Mouse (Mus musculus) liver, embryonic 14.5 days (tissue): ENCODE measurements at regions not wholly inside any gene's neighbourhood (a gene's known extent, or its start where the extent isn't known, plus 50 kb on each side); places are given as distances from the start of the nearest gene placed in this dataset.

Experiments used
- ATAC-seq: fragments of 200-750 bp; cut with Nextera tagmentation; 2 replicates; pipeline ENCODE4 v1.8.0; 2017; ENCODE audit warnings: moderate number of reproducible peaks, mild to moderate bottlenecking, moderate library complexity; ENCODE audit not compliant: insufficient read depth
- DNase-seq, 3 experiments: peaks; one replicate each; pipeline ENCODE4 v3.0.0-alpha.2; 2012 to 2013; ENCODE audit warnings: low read depth in 3 of 3, low spot score in 3 of 3
- H3K27ac ChIP-seq: fragments of 300-500 bp; sonication (generic); 2 replicates; pipeline ENCODE4 v1.5.1; 2014; ENCODE audit warnings: moderate library complexity, mild to moderate bottlenecking, control low read depth, inconsistent platforms
- H3K27me3 ChIP-seq: fragments of 300-500 bp; sonication (generic); 2 replicates; pipeline ENCODE4 v1.6.1; 2014; ENCODE audit warnings: mild to moderate bottlenecking, low read length, moderate library complexity; ENCODE audit not compliant: control insufficient read depth, insufficient read depth
- H3K36me3 ChIP-seq: fragments of 300-500 bp; sonication (generic); replicated peaks from 2 replicates; pipeline ENCODE4 v1.6.1; 2014; ENCODE audit warnings: low read depth; ENCODE audit not compliant: control insufficient read depth, insufficient read depth
- H3K4me1 ChIP-seq, 2 experiments: fragments of 200-500 bp in 1 of 2; fragments of 300-500 bp in 1 of 2; sonication (generic) in 1 of 2; replicated peaks; 2 replicates each; pipeline ENCODE4 v1.6.1; 2012 to 2014; ENCODE audit warnings: antibody characterized with exemption in 1 of 2, inconsistent platforms in 1 of 2, low read length in 1 of 2; ENCODE audit not compliant: control insufficient read depth in 2 of 2, insufficient read depth in 2 of 2
- H3K4me2 ChIP-seq: fragments of 300-500 bp; sonication (generic); 2 replicates; pipeline ENCODE4 v1.6.1; 2014; ENCODE audit warnings: low read depth, mild to moderate bottlenecking, control low read depth, moderate library complexity
- H3K4me3 ChIP-seq, 2 experiments: fragments of 200-500 bp in 1 of 2; fragments of 300-500 bp in 1 of 2; sonication (generic) in 1 of 2; 2 replicates each; pipeline ENCODE4 v1.5.1; 2012 to 2014; ENCODE audit warnings: low read depth in 2 of 2, low read length in 2 of 2, mild to moderate bottlenecking in 2 of 2, control low read depth in 1 of 2, inconsistent platforms in 1 of 2, moderate library complexity in 1 of 2; ENCODE audit not compliant: insufficient read depth in 1 of 2
- H3K9ac ChIP-seq: fragments of 300-500 bp; sonication (generic); replicated peaks from 2 replicates; pipeline ENCODE4 v1.6.1; 2014; ENCODE audit warnings: mild to moderate bottlenecking, control low read depth, moderate library complexity
- H3K9me3 ChIP-seq: fragments of 300-500 bp; sonication (generic); 2 replicates; pipeline ENCODE4 v1.6.1; 2016; ENCODE audit warnings: low read length, mixed read lengths; ENCODE audit not compliant: control insufficient read depth
- CTCF ChIP-seq: IDR thresholded peaks from 2 replicates; pipeline ENCODE4 v1.5.1; 2016; ENCODE audit warnings: antibody characterized with exemption, low read depth, control low read depth
- EP300 ChIP-seq: IDR thresholded peaks from 2 replicates; pipeline ENCODE4 v1.6.1; 2016; ENCODE audit warnings: antibody characterized with exemption, low read depth
- WGBS: fragments of 180-500 bp; shearing (Covaris S2); extraction: QIAGEN DNeasy Blood & Tissue Kit; methylation state at CpG from one replicate; pipeline ENCODE4 v1.1.7; 2014; ENCODE audit not compliant: insufficient replicate concordance; 5-methylcytosine and 5-hydroxymethylcytosine counted together

DNA sequence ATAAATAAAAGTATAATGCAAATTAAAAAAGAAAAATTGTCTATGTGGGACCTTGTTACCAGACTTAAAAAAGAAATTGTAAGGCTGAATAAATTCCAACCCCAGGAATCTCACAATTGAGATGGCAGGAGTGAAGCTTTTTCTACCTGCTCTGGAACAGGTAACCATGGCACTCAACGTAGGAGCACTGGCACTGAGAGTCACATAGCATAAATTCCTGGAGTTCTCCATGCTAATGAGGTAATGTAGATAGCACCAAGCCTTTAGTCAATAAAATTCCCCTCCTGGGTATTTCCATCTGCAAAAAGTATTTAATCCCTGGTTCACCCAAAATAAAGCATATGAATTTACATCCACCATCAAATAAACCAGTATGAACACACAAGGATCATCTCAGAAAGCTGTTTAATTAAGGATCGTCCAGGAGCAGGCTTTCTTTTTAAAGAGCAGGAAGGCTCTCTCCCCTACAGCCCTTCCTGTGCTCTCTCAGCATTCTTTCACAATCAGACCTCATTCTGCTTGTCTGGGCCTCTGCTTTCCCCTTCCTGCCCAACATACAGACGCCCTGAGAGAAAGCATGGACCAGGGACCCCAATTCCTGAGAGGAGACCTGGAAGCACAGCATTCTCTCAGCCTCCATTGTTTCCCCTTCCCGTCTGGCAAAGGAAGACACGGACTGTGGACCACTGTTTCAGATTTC lies 481.4 kb upstream of the A830018L16Rik start:
- Histone ChIP-seq H3K9ac (no peak overlapping the region), H3K36me3 (no peaks in the 10 kb centered on the region), H3K9me3 (no peaks in the 10 kb centered on the region), H3K4me1 (no peaks in the 10 kb centered on the region), H3K4me2 (no peak overlapping the region), H3K27ac (no peak overlapping the region), H3K4me3 (no peak overlapping the region), H3K27me3 (no peaks in the 10 kb centered on the region)
- ATAC-seq (no peak), DNase-seq (no peak)
- WGBS: 19% methylated on average over 5 of the region's 5 CpGs
- no peak for TF ChIP-seq EP300
- no peak for TF ChIP-seq CTCF

DNA sequence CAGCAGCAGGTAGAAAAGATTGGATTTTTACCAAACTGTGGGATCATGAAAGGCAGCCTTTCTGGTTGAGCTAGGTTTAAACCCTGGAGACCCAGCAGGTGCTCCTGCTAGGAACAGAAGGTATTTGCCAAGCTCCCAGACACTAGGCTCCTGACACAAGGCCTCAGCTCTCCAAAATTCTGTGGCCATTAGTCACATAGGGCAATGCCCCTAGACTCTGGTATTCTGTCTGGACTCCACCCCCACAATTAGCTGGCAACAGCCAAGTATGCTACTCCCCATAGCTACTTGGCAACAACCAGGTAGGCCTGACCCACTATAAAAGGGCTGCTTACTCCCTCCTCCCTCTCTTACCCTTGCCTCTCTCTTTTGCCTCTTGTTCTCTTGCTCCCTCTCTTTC lies 480.7 kb upstream of the A830018L16Rik start:
- H3K36me3 ChIP-seq: no peaks in the 10 kb centered on the region

DNA sequence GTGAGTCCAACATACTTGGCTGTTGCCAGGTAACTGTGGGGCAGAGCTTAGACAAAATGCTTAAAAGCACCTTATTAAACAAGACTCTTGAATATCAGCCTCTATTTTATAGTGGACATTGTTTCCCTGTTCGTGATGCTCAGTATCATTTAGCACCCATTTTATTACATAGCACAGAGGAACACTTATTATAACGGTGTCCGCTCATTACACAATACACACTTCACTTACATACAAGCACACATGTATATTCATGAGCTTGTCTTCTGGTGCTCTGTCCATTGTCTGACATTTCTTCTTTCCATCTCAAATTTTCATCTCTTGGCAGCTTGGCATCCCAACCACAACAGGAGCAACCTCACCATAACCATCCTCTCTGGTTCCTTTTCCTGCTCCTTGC lies 475.5 kb upstream of the A830018L16Rik start:
- no peak overlapping the region for H3K4me3 ChIP-seq
- no peak overlapping the region for H3K27ac ChIP-seq
- no peaks in the 10 kb centered on the region for H3K27me3 ChIP-seq
- 60% methylated on average over 3 of the region's 3 CpGs for WGBS
- H3K9me3 ChIP-seq: no peaks in the 10 kb centered on the region
- H3K36me3 ChIP-seq: no peaks in the 10 kb centered on the region
- TF ChIP-seq EP300 (no peak), CTCF (no peak)
- no peaks in the 10 kb centered on the region for H3K4me1 ChIP-seq
- H3K4me2 ChIP-seq: no peak overlapping the region
- H3K9ac ChIP-seq: no peak overlapping the region
- ATAC-seq (no peak), DNase-seq (no peak)

More for the DNA sequence above, 480.7 kb upstream of the A830018L16Rik start:
- DNase-seq (no peak), ATAC-seq (no peak)
- H3K4me2 ChIP-seq: no peak overlapping the region
- H3K9me3 ChIP-seq: no peaks in the 10 kb centered on the region
- no peak overlapping the region for H3K9ac ChIP-seq
- H3K27ac ChIP-seq: no peak overlapping the region
- no peaks in the 10 kb centered on the region for H3K4me1 ChIP-seq
- no peaks in the 10 kb centered on the region for H3K27me3 ChIP-seq
- no peak for TF ChIP-seq EP300
- no peak for TF ChIP-seq CTCF
- no peak overlapping the region for H3K4me3 ChIP-seq

DNA sequence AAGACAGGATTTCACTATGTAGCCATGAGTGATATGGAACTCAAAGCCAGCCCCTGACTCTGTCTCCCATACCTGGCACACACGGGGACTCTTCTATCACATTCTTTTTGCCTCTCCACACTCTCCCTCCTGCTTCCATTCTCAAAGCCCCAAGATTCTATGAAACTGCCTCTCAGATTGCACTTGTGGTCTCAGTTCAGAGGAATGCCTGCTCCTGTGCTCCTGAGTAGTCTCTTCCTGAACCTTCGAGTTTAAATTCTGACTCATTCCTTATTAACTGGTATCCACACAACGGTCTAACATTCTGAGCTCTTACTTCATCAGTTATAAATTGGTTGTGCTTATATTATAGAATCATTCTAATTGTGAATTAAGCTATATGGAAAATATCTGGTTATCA lies 473.6 kb upstream of the A830018L16Rik start:
- WGBS: 46% methylated on average over 3 of the region's 3 CpGs
- no peak overlapping the region for H3K9ac ChIP-seq
- no peaks in the 10 kb centered on the region for H3K27me3 ChIP-seq
- TF ChIP-seq EP300: no peak
- TF ChIP-seq CTCF: no peak
- H3K9me3 ChIP-seq: no peaks in the 10 kb centered on the region
- H3K27ac ChIP-seq: no peak overlapping the region
- no peaks in the 10 kb centered on the region for H3K36me3 ChIP-seq
- H3K4me2 ChIP-seq: no peak overlapping the region
- H3K4me1 ChIP-seq: no peaks in the 10 kb centered on the region
- H3K4me3 ChIP-seq: no peak overlapping the region
- no peak for ATAC-seq
- no peak for DNase-seq

DNA sequence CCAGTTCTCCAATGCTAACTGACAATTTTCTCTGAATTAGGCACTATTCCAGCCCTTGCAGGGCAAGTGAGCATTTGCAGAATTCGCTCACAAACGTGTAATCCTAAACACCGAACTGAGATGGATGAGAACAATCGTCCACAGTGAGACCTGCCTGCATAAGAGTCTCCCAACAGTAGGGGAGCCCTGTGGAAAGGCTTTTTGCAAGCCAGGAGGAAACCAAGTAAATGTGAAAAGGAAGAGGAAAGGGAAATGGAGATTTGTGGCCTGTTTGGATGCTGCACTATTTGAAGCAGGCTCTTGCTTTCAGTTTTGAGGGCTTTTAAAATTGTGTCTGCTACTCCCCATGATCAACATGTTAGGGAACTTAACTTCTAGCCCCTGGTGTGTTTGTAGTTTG lies 470.9 kb upstream of the A830018L16Rik start:
- no peaks in the 10 kb centered on the region for H3K36me3 ChIP-seq
- H3K9ac ChIP-seq: no peak overlapping the region
- TF ChIP-seq EP300: no peak
- TF ChIP-seq CTCF: no peak
- WGBS: 21% methylated on average over 4 of the region's 4 CpGs
- no peak overlapping the region for H3K4me3 ChIP-seq
- no peaks in the 10 kb centered on the region for H3K27me3 ChIP-seq
- no peaks in the 10 kb centered on the region for H3K4me1 ChIP-seq
- H3K9me3 ChIP-seq: no peaks in the 10 kb centered on the region
- ATAC-seq (no peak), DNase-seq (no peak)
- no peak overlapping the region for H3K4me2 ChIP-seq
- no peak overlapping the region for H3K27ac ChIP-seq
